ENCODE assay signal across 11 mouse cellular contexts in genomic region chr15:96634670-96635405, GRCm38 (mm10). TPM values are rescaled to one million over a fixed set of nuclear protein-coding genes. Genes with fewer than 3 reads are reported as not detected.
DNase-seq lines count a peak whose midpoint lies in the region; ATAC-seq and TF ChIP-seq lines count a peak whose summit lies in the region.
"Had no signal": no experiment of that assay in that cellular context is flagged by ENCODE, and none has a peak within 500 bp of the region (broad histone marks: within the 10 kb centered on the region; RNA-seq: fewer than 3 reads in every experiment).

No protein-coding gene starts in this region.

- TF ChIP-seq CTCF in kidney, postnatal 0 days (IDR thresholded peaks at IDR 0.05; ENCODE audit: low read depth), result no peak

- H3K27ac ChIP-seq in kidney, postnatal 0 days, result no peak overlapping the region
- H3K27ac ChIP-seq: liver, embryonic 14.5 days had no signal

- H3K9me3 ChIP-seq in kidney, postnatal 0 days (replicated peaks; ENCODE audit: low read length), result no peaks in the 10 kb centered on the region

- H3K36me3 ChIP-seq in kidney, postnatal 0 days (ENCODE audit: insufficient read depth, low read length), result no peaks in the 10 kb centered on the region

- 75% methylated on average over 19 of the region's 19 CpGs for WGBS in kidney, postnatal 0 days

- H3K4me1 ChIP-seq in kidney, postnatal 0 days (replicated peaks; ENCODE audit: insufficient read depth, low read length), result no peaks in the 10 kb centered on the region; the same call in 1 of the 2 replicates

- no peak overlapping the region for H3K9ac ChIP-seq in kidney, postnatal 0 days (ENCODE audit: low read depth, low read length)
- H3K9ac ChIP-seq: liver, embryonic 14.5 days had no signal

- DNase-seq in adrenal gland, postnatal 14 days, result peak; percentile 46
- DNase-seq in adrenal gland, postnatal 4 days (ENCODE audit: low spot score in 2 of 2), result no peak
- peak; percentile 63 for DNase-seq in kidney, postnatal 0 days (ENCODE audit: low spot score)
- no peak for DNase-seq in kidney, adult 8-10 months
- DNase-seq in NIH3T3 (ENCODE audit: low read depth), result peak; percentile 83
- peak; percentile 64 for DNase-seq in heart, postnatal 4 days
- DNase-seq in cerebellum, adult 11 months, result no peak
- DNase-seq in left cerebral cortex, adult 8-10 months (ENCODE audit: low spot score in 2 of 2), result no peak
- DNase-seq: gastrocnemius, postnatal 36 days had no signal

- H3K4me3 ChIP-seq in kidney, postnatal 0 days (replicated peaks; ENCODE audit: low read depth, low read length), result no peak overlapping the region

- H3K27me3 ChIP-seq in kidney, postnatal 0 days (ENCODE audit: insufficient read depth, low read length), result no peaks in the 10 kb centered on the region

- no peak for ATAC-seq in kidney, postnatal 0 days (replicated peaks; ENCODE audit: low FRiP score, low read depth)
- ATAC-seq: inflammation-experienced regulatory T-cells, adult 6 months had no signal

- 0 out of 2 replicates have a peak overlapping the region, but pooled peaks have one; percentile 4 for H3K4me2 ChIP-seq in kidney, postnatal 0 days (ENCODE audit: low read length)

RNA-seq across cellular contexts. Expression of gene Slc38a1, which starts 7.9 kb away (rescaled TPM):
- total RNA-seq in adrenal gland, postnatal 14 days (2021), result 43.1 and 51.9 TPM in 2 replicates
- 10 to 100 TPM; 58.0 to 64.5 TPM for total RNA-seq in adrenal gland, postnatal 4 days (2021)
- polyA plus RNA-seq in kidney, postnatal 0 days (2015; fragmentation: Nextera tagmentation; extraction: Ambion mirVana), result 44.3 and 56.2 TPM in 2 replicates
- 10 to 100 TPM; 88.2 to 90.4 TPM for total RNA-seq in heart, postnatal 4 days (2021)
- total RNA-seq in left cerebral cortex, adult 8-10 months (2022), result 100 to 1,000 TPM; 104 to 111 (median 110) TPM

Comparison
In these comparisons a context has a peak if more than half of its experiments do, and no peak if none do; other contexts are left out.
1. DNase-seq: peak in adrenal gland, postnatal 14 days (single experiment), kidney, postnatal 0 days (single experiment), NIH3T3 (single experiment) and heart, postnatal 4 days (single experiment); none in adrenal gland, postnatal 4 days (0 of 2), kidney, adult 8-10 months (0 of 2), cerebellum, adult 11 months (single experiment) and left cerebral cortex, adult 8-10 months (0 of 2).